In the genomic region with DNA sequence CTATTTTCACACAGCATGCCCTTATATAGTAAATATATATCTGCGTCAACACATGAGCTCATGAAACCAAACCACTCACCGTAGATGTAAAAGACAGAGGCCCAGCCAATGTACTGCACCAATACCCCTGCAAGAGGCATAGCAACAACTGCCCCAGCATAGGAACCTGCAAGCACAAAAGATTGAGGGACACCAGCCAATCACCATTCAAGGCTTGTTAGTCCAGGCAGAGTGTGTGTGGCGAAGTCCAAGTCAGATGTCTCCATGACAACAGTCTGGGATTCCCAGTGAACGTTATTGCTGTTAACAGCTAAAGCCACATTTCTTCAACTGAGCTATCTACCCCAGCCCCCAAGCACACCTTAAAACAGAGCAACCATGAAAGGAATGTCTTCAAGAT, we compare ENCODE assay signal across 14 mouse cellular contexts. TPM values are rescaled to one million over a fixed set of nuclear protein-coding genes. Genes with fewer than 3 reads are reported as not detected.
DNase-seq lines count a peak whose midpoint lies in the region; ATAC-seq and TF ChIP-seq lines count a peak whose summit lies in the region.
"Had no signal": no experiment of that assay in that cellular context is flagged by ENCODE, and none has a peak within 500 bp of the region (broad histone marks: within the 10 kb centered on the region; RNA-seq: fewer than 3 reads in every experiment).

No protein-coding gene starts in this region.

- H3K27ac ChIP-seq in forebrain, embryonic 12.5 days = no peak overlapping the region
- no peak overlapping the region for H3K27ac ChIP-seq in forebrain, embryonic 11.5 days (ENCODE audit: low read depth, low read length)
- H3K27ac ChIP-seq in neural tube, embryonic 12.5 days = no peak overlapping the region
- no peak overlapping the region for H3K27ac ChIP-seq in hindbrain, postnatal 0 days
- no peak overlapping the region for H3K27ac ChIP-seq in midbrain, postnatal 0 days (ENCODE audit: low read depth, low read length)
- H3K27ac ChIP-seq: embryonic facial prominence, embryonic 15.5 days; lung, embryonic 15.5 days had no signal

- WGBS in forebrain, embryonic 12.5 days = 54% methylated on average over 4 of the region's 4 CpGs
- 56% methylated on average over 4 of the region's 4 CpGs for WGBS in forebrain, embryonic 11.5 days
- WGBS in neural tube, embryonic 12.5 days = 46% methylated on average over 4 of the region's 4 CpGs
- WGBS in hindbrain, postnatal 0 days = 32% methylated on average over 4 of the region's 4 CpGs
- WGBS in midbrain, postnatal 0 days = 32% methylated on average over 4 of the region's 4 CpGs

- no peaks in the 10 kb centered on the region for H3K27me3 ChIP-seq in forebrain, embryonic 12.5 days
- H3K27me3 ChIP-seq in forebrain, embryonic 11.5 days (ENCODE audit: control insufficient read depth, insufficient read depth, low read length) = no peaks in the 10 kb centered on the region
- no peaks in the 10 kb centered on the region for H3K27me3 ChIP-seq in neural tube, embryonic 12.5 days (replicated peaks)
- H3K27me3 ChIP-seq in hindbrain, postnatal 0 days (ENCODE audit: insufficient read depth, low read length) = no peaks in the 10 kb centered on the region
- H3K27me3 ChIP-seq in midbrain, postnatal 0 days (ENCODE audit: insufficient read depth, low read length) = no peaks in the 10 kb centered on the region
- H3K27me3 ChIP-seq: embryonic facial prominence, embryonic 15.5 days; lung, embryonic 15.5 days had no signal

- TF ChIP-seq CTCF in hindbrain, postnatal 0 days (IDR thresholded peaks at IDR 0.05; ENCODE audit: low read depth) = no peak
- no peak for TF ChIP-seq CTCF in midbrain, postnatal 0 days (IDR thresholded peaks at IDR 0.05)

- no peak overlapping the region for H3K4me3 ChIP-seq in forebrain, embryonic 12.5 days (replicated peaks)
- H3K4me3 ChIP-seq in forebrain, embryonic 11.5 days (ENCODE audit: low read depth, low read length) = no peak overlapping the region
- H3K4me3 ChIP-seq in neural tube, embryonic 12.5 days = no peak overlapping the region
- H3K4me3 ChIP-seq in hindbrain, postnatal 0 days (ENCODE audit: low read length) = no peak overlapping the region
- no peak overlapping the region for H3K4me3 ChIP-seq in midbrain, postnatal 0 days (ENCODE audit: low read depth, low read length)
- H3K4me3 ChIP-seq: embryonic facial prominence, embryonic 15.5 days; lung, embryonic 15.5 days had no signal

- no peak for DNase-seq in forebrain, embryonic 11.5 days (ENCODE audit: low spot score)
- no peak for DNase-seq in neural tube, embryonic 10.5 days (ENCODE audit: extremely low spot score, low spot score)
- peak; percentile 47 for DNase-seq in hindbrain, postnatal 0 days (ENCODE audit: low spot score)
- DNase-seq in midbrain, postnatal 0 days (ENCODE audit: low spot score) = peak; percentile 57
- no peak for DNase-seq in kidney, postnatal 25 days
- no peak for DNase-seq in kidney, adult 9 months
- DNase-seq: left cerebral cortex, postnatal 4 days had no signal

- ATAC-seq in forebrain, embryonic 12.5 days (ENCODE audit: low FRiP score) = peak; percentile 63; the same call in 1 of the 2 replicates
- ATAC-seq in forebrain, embryonic 11.5 days (replicated peaks; ENCODE audit: low FRiP score) = no peak; the same call in 1 of the 2 replicates
- 0 out of 2 replicates have a peak, but pooled peaks have one; percentile 48 for ATAC-seq in neural tube, embryonic 12.5 days (ENCODE audit: low FRiP score, low read depth)
- peak; percentile 51 for ATAC-seq in hindbrain, postnatal 0 days
- ATAC-seq in midbrain, postnatal 0 days (ENCODE audit: low FRiP score) = peak; percentile 73; the same call in 1 of the 2 replicates

- no peaks in the 10 kb centered on the region for H3K36me3 ChIP-seq in forebrain, embryonic 12.5 days (replicated peaks)
- H3K36me3 ChIP-seq in forebrain, embryonic 11.5 days (ENCODE audit: control insufficient read depth, insufficient read depth, low read length) = no peaks in the 10 kb centered on the region
- H3K36me3 ChIP-seq in neural tube, embryonic 12.5 days = no peaks in the 10 kb centered on the region
- no peaks in the 10 kb centered on the region for H3K36me3 ChIP-seq in hindbrain, postnatal 0 days (ENCODE audit: insufficient read depth, low read length)
- H3K36me3 ChIP-seq in midbrain, postnatal 0 days (ENCODE audit: insufficient read depth, low read length) = no peaks in the 10 kb centered on the region
- H3K36me3 ChIP-seq: embryonic facial prominence, embryonic 15.5 days; lung, embryonic 15.5 days had no signal

- no peak overlapping the region for H3K4me2 ChIP-seq in forebrain, embryonic 12.5 days
- no peak overlapping the region for H3K4me2 ChIP-seq in forebrain, embryonic 11.5 days (ENCODE audit: low read depth, low read length, severe bottlenecking)
- H3K4me2 ChIP-seq in neural tube, embryonic 12.5 days (replicated peaks) = no peak overlapping the region
- no peak overlapping the region for H3K4me2 ChIP-seq in hindbrain, postnatal 0 days (ENCODE audit: low read depth, low read length)
- no peak overlapping the region for H3K4me2 ChIP-seq in midbrain, postnatal 0 days (ENCODE audit: low read depth, low read length, poor library complexity, severe bottlenecking)
- H3K4me2 ChIP-seq: embryonic facial prominence, embryonic 15.5 days; heart, embryonic 11.5 days; lung, embryonic 15.5 days had no signal

- H3K9me3 ChIP-seq in forebrain, embryonic 12.5 days = no peaks in the 10 kb centered on the region
- no peaks in the 10 kb centered on the region for H3K9me3 ChIP-seq in forebrain, embryonic 11.5 days (ENCODE audit: control insufficient read depth, low read length)
- H3K9me3 ChIP-seq in neural tube, embryonic 12.5 days = no peaks in the 10 kb centered on the region
- no peaks in the 10 kb centered on the region for H3K9me3 ChIP-seq in hindbrain, postnatal 0 days (ENCODE audit: low read length)
- H3K9me3 ChIP-seq in midbrain, postnatal 0 days (ENCODE audit: low read length) = no peaks in the 10 kb centered on the region
- H3K9me3 ChIP-seq: embryonic facial prominence, embryonic 15.5 days; lung, embryonic 15.5 days had no signal

- H3K9ac ChIP-seq in forebrain, embryonic 12.5 days = no peak overlapping the region
- H3K9ac ChIP-seq in forebrain, embryonic 11.5 days (ENCODE audit: low read length) = no peak overlapping the region
- H3K9ac ChIP-seq in neural tube, embryonic 12.5 days = no peak overlapping the region
- no peak overlapping the region for H3K9ac ChIP-seq in hindbrain, postnatal 0 days (replicated peaks; ENCODE audit: low read length)
- H3K9ac ChIP-seq in midbrain, postnatal 0 days (replicated peaks; ENCODE audit: low read length, poor library complexity, severe bottlenecking) = no peak overlapping the region
- H3K9ac ChIP-seq: embryonic facial prominence, embryonic 15.5 days; lung, embryonic 15.5 days had no signal

- peaks cover 4% of the 10 kb centered on the region; the same call in 1 of the 2 replicates for H3K4me1 ChIP-seq in forebrain, embryonic 12.5 days
- H3K4me1 ChIP-seq in forebrain, embryonic 11.5 days (replicated peaks; ENCODE audit: control insufficient read depth, insufficient read depth, low read length) = no peaks in the 10 kb centered on the region
- no peaks in the 10 kb centered on the region for H3K4me1 ChIP-seq in neural tube, embryonic 12.5 days
- H3K4me1 ChIP-seq in hindbrain, postnatal 0 days (ENCODE audit: insufficient read depth, low read length) = no peaks in the 10 kb centered on the region; the same call in 1 of the 2 replicates
- no peaks in the 10 kb centered on the region for H3K4me1 ChIP-seq in midbrain, postnatal 0 days (ENCODE audit: insufficient read depth, low read length)
- H3K4me1 ChIP-seq: embryonic facial prominence, embryonic 15.5 days; lung, embryonic 15.5 days had no signal

RNA-seq across cellular contexts. Expression of gene Slc17a8, which starts 28.3 kb away (rescaled TPM):
- polyA plus RNA-seq in forebrain, embryonic 12.5 days (2016; fragmentation: Nextera tagmentation; extraction: Ambion mirVana) = 0.40 and 0.57 TPM in 2 replicates
- polyA plus RNA-seq in forebrain, embryonic 11.5 days (2014; fragmentation: Nextera tagmentation; extraction: Ambion mirVana) = 0.28 and 0.36 TPM in 2 replicates
- polyA plus RNA-seq in neural tube, embryonic 12.5 days (2016; fragmentation: Nextera tagmentation; extraction: Ambion mirVana) = 0.20 and 0.27 TPM in 2 replicates
- 4.2 and 7.0 TPM in 2 replicates for total RNA-seq in hindbrain, postnatal 0 days (2014; rRNA removed)
- 3.3 and 3.9 TPM in 2 replicates for polyA plus RNA-seq in hindbrain, postnatal 0 days (2015; fragmentation: Nextera tagmentation; extraction: Ambion mirVana)
- 1.9 and 3.7 TPM in 2 replicates for total RNA-seq in midbrain, postnatal 0 days (2014; rRNA removed)
- 0.76 and 0.93 TPM in 2 replicates for polyA plus RNA-seq in midbrain, postnatal 0 days (2015; fragmentation: Nextera tagmentation; extraction: Ambion mirVana)
- total RNA-seq: monocyte, adult 5-6 weeks had no signal
- polyA plus RNA-seq: intestine, embryonic 14.5 days; lung, embryonic 15.5 days had no signal

RNA-seq across cellular contexts. Expression of gene Nr1h4, which starts 59.4 kb away (rescaled TPM):
- not detected in 2 replicates for polyA plus RNA-seq in forebrain, embryonic 12.5 days (2016; fragmentation: Nextera tagmentation; extraction: Ambion mirVana)
- not detected in 2 replicates for polyA plus RNA-seq in forebrain, embryonic 11.5 days (2014; fragmentation: Nextera tagmentation; extraction: Ambion mirVana)
- not detected in 2 replicates for polyA plus RNA-seq in neural tube, embryonic 12.5 days (2016; fragmentation: Nextera tagmentation; extraction: Ambion mirVana)
- total RNA-seq in hindbrain, postnatal 0 days (2014; rRNA removed) = not detected in 2 replicates
- polyA plus RNA-seq in hindbrain, postnatal 0 days (2015; fragmentation: Nextera tagmentation; extraction: Ambion mirVana) = 0.08 and 0.09 TPM in 2 replicates
- total RNA-seq in midbrain, postnatal 0 days (2014; rRNA removed) = not detected in 2 replicates
- polyA plus RNA-seq in midbrain, postnatal 0 days (2015; fragmentation: Nextera tagmentation; extraction: Ambion mirVana) = not detected in 2 replicates
- total RNA-seq: monocyte, adult 5-6 weeks had no signal
- polyA plus RNA-seq: embryonic facial prominence, embryonic 15.5 days had no signal

Comparison
In these comparisons a context has a peak if more than half of its experiments do, and no peak if none do; other contexts are left out.
1. DNase-seq: peak in hindbrain, postnatal 0 days (single experiment) and midbrain, postnatal 0 days (single experiment); none in forebrain, embryonic 11.5 days (single experiment), neural tube, embryonic 10.5 days (single experiment), kidney, postnatal 25 days (0 of 2) and kidney, adult 9 months (single experiment).